Mouse (Mus musculus) heart, embryonic 14.5 days (tissue): ENCODE data around the gene Cdkl3. TPM values are rescaled to one million over a fixed set of nuclear protein-coding genes. Genes with fewer than 3 reads are reported as not detected.
A peak's percentile ranks its signal among the peaks of the same experiment; 100 is the strongest.

Source experiments
- ATAC-seq: fragments of 200-750 bp; cut with Nextera tagmentation; 2 replicates; pipeline ENCODE4 v1.8.0; 2017; ENCODE audit warnings: low read depth, moderate TSS enrichment; ENCODE audit not compliant: insufficient number of reproducible peaks, insufficient read depth, low FRiP score
- H3K27ac ChIP-seq, 2 experiments: fragments of 200-500 bp in 1 of 2; fragments of 300-500 bp in 1 of 2; sonication (generic) in 1 of 2; replicated peaks in 1 of 2; 2 replicates each; pipeline ENCODE4 v1.5.1; 2012 to 2014; ENCODE audit warnings: low read depth in 2 of 2, low read length in 2 of 2, control low read depth in 1 of 2, mild to moderate bottlenecking in 1 of 2, mixed read lengths in 1 of 2; ENCODE audit not compliant: control insufficient read depth in 1 of 2, insufficient read depth in 1 of 2
- H3K27me3 ChIP-seq: fragments of 300-500 bp; sonication (generic); 2 replicates; pipeline ENCODE4 v1.6.1; 2014; ENCODE audit warnings: mild to moderate bottlenecking, low read length, control low read depth; ENCODE audit not compliant: control insufficient read depth, insufficient read depth
- H3K36me3 ChIP-seq: fragments of 300-500 bp; sonication (generic); 2 replicates; pipeline ENCODE4 v1.6.1; 2014; ENCODE audit warnings: mild to moderate bottlenecking, control low read depth, low read length, mixed read lengths; ENCODE audit not compliant: control insufficient read depth, insufficient read depth
- H3K4me1 ChIP-seq, 2 experiments: fragments of 200-500 bp in 1 of 2; fragments of 300-500 bp in 1 of 2; sonication (generic) in 1 of 2; 2 replicates each; pipeline ENCODE4 v1.6.1; 2012 to 2014; ENCODE audit warnings: low read length in 2 of 2, control low read depth in 1 of 2, mixed read lengths in 1 of 2; ENCODE audit not compliant: control insufficient read depth in 2 of 2, insufficient read depth in 2 of 2
- H3K4me2 ChIP-seq: fragments of 300-500 bp; sonication (generic); 2 replicates; pipeline ENCODE4 v1.6.1; 2014; ENCODE audit warnings: mild to moderate bottlenecking, low read length
- H3K4me3 ChIP-seq, 2 experiments: fragments of 200-500 bp in 1 of 2; fragments of 300-500 bp in 1 of 2; sonication (generic) in 1 of 2; 2 replicates each; pipeline ENCODE4 v1.5.1; 2012 to 2014; ENCODE audit warnings: low read length in 2 of 2, mild to moderate bottlenecking in 2 of 2, control low read depth in 1 of 2, low read depth in 1 of 2, moderate library complexity in 1 of 2; ENCODE audit not compliant: control insufficient read depth in 1 of 2, insufficient read depth in 1 of 2
- H3K9ac ChIP-seq: fragments of 300-500 bp; sonication (generic); 2 replicates; pipeline ENCODE4 v1.6.1; 2014; ENCODE audit warnings: mild to moderate bottlenecking, low read length
- H3K9me3 ChIP-seq: fragments of 300-500 bp; sonication (generic); 2 replicates; pipeline ENCODE4 v1.6.1; 2016; ENCODE audit warnings: low read length, control low read depth; ENCODE audit not compliant: control insufficient read depth
- whole genome bisulfite sequencing: fragments of 180-500 bp; shearing (Covaris S2); extraction: QIAGEN DNeasy Blood & Tissue Kit; methylation state at CpG from one replicate; pipeline ENCODE4 v1.1.7; 2014; 5-methylcytosine and 5-hydroxymethylcytosine counted together
- polyA plus RNA-seq: library from polyadenylated mRNA; unstranded; fragments of >200 nt; fragmentation: Nextera tagmentation; extraction: Ambion mirVana; gene quantifications from 2 replicates; pipeline ENCODE4 v1.2.1, GENCODE M21; 2014

Cdkl3 gene
- polyA plus RNA-seq, 1 experiment from 2014 or later, result 9.1 TPM

GRCm38 (mm10) chr11:52011541-52011940, 7.5 kb downstream of the Cdkl3 start:
- 43% methylated on average over 5 of the region's 5 CpGs for WGBS
- H3K4me2 ChIP-seq, result peak overlapping the region; percentile 1; the same call in 1 of the 2 replicates
- H3K4me3 ChIP-seq, result no peak overlapping the region
- H3K9me3 ChIP-seq, result no peaks in the 10 kb centered on the region
- H3K4me1 ChIP-seq, result peaks cover 0 to 9% of the 10 kb centered on the region in 2 experiments; a peak in 1 of 4 replicates
- no peaks in the 10 kb centered on the region for H3K36me3 ChIP-seq
- ATAC-seq, result no peak
- H3K27ac ChIP-seq, result peak overlapping the region; percentile 62 to 68
- no peaks in the 10 kb centered on the region for H3K27me3 ChIP-seq
- H3K9ac ChIP-seq, result peak overlapping the region; percentile 41

- Histone ChIP-seq H3K9ac (no peak overlapping the region), H3K4me1 (peaks cover 0 to 2% of the 10 kb centered on the region in 2 experiments; a peak in 1 of 4 replicates), H3K36me3 (no peaks in the 10 kb centered on the region), H3K4me2 (no peak overlapping the region), H3K4me3 (no peak overlapping the region), H3K27me3 (no peaks in the 10 kb centered on the region), H3K27ac (no peak overlapping the region), H3K9me3 (no peaks in the 10 kb centered on the region)
- 27% methylated on average over 9 of the region's 9 CpGs for WGBS
- ATAC-seq, result no peak
Observed at GRCm38 (mm10) chr11:52018217-52018616, 14.2 kb downstream of the Cdkl3 start.

DNA sequence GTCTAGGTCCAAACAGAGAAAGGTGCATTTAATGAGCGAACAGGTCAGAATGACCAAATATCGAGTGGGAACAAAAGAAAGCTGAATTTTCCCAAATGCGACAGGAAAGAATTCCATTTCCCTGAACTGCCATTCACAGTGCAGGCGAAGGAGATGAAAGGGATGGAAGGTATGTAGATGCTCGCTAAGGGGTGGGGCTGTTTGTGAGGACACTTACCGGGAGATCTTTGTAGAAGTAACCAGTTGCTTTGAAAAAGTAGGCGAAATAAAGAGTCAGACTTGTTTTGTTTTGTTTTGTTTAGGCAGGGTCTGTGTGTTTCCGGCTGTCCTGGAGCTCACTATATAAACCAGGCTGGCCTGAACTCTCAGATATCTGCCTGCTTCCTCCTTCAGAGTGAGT, 28.3 kb downstream of the Cdkl3 start:
- no peak for ATAC-seq
- H3K9ac ChIP-seq, result no peak overlapping the region
- H3K4me1 ChIP-seq, result peaks cover 0 to 4% of the 10 kb centered on the region in 2 experiments; a peak in 1 of 4 replicates
- no peak overlapping the region for H3K27ac ChIP-seq
- H3K36me3 ChIP-seq, result no peaks in the 10 kb centered on the region
- H3K9me3 ChIP-seq, result no peaks in the 10 kb centered on the region
- H3K4me3 ChIP-seq, result no peak overlapping the region
- H3K27me3 ChIP-seq, result no peaks in the 10 kb centered on the region
- WGBS, result 60% methylated on average over 8 of the region's 8 CpGs
- H3K4me2 ChIP-seq, result no peak overlapping the region

GRCm38 (mm10) chr11:52033953-52034352, 29.9 kb downstream of the Cdkl3 start:
- Histone ChIP-seq H3K27ac (0 out of 4 replicates have a peak overlapping the region, but pooled peaks of 1 of the 2 experiments have one; percentile 24), H3K4me2 (no peak overlapping the region), H3K27me3 (no peaks in the 10 kb centered on the region), H3K4me1 (peaks cover 0 to 9% of the 10 kb centered on the region in 2 experiments; a peak in 1 of 4 replicates), H3K36me3 (no peaks in the 10 kb centered on the region), H3K4me3 (no peak overlapping the region), H3K9ac (no peak overlapping the region), H3K9me3 (no peaks in the 10 kb centered on the region)
- peak; percentile 64; the same call in 1 of the 2 replicates for ATAC-seq
- WGBS, result 56% methylated on average over 1 of the region's 1 CpGs

- H3K9me3 ChIP-seq, result no peaks in the 10 kb centered on the region
- H3K4me1 ChIP-seq, result peaks cover 0 to 9% of the 10 kb centered on the region in 2 experiments; a peak in 1 of 4 replicates
- no peak overlapping the region for H3K4me3 ChIP-seq
- no peak for ATAC-seq
- H3K9ac ChIP-seq, result no peak overlapping the region
- no peak overlapping the region for H3K27ac ChIP-seq
- H3K36me3 ChIP-seq, result no peaks in the 10 kb centered on the region
- 58% methylated on average over 3 of the region's 3 CpGs for WGBS
- H3K27me3 ChIP-seq, result no peaks in the 10 kb centered on the region
- no peak overlapping the region for H3K4me2 ChIP-seq
Observed at GRCm38 (mm10) chr11:52035905-52036304, 31.9 kb downstream of the Cdkl3 start.

DNA sequence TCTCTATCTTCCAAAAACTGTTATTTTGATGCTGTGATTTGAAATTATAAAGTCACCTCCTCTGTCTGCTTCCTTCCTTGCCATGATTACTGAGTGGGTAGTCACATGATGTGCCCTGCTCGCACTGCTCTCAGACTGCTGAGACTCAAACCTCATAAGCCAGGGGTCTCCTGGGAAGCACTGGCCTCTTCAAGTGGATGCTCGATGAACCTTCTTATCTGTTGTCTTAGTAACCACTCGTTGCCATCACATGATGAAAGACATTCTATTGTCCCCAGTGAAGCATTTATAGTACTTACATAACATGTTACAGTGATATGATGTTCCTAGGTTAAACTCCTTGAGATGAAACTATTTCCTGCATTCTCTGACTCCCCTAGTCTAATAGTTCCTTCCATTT, 33.6 kb downstream of the Cdkl3 start:
- no peaks in the 10 kb centered on the region for H3K9me3 ChIP-seq
- no peaks in the 10 kb centered on the region for H3K36me3 ChIP-seq
- no peaks in the 10 kb centered on the region for H3K27me3 ChIP-seq
- H3K4me3 ChIP-seq, result no peak overlapping the region
- 8% methylated on average over 3 of the region's 3 CpGs for WGBS
- H3K27ac ChIP-seq, result 0 out of 4 replicates have a peak overlapping the region, but pooled peaks of 1 of the 2 experiments have one; percentile 14
- ATAC-seq, result no peak
- no peak overlapping the region for H3K4me2 ChIP-seq
- H3K9ac ChIP-seq, result no peak overlapping the region
- peaks cover 0 to 9% of the 10 kb centered on the region in 2 experiments; a peak in 1 of 4 replicates for H3K4me1 ChIP-seq

- 73% methylated on average over 3 of the region's 3 CpGs for WGBS
- ATAC-seq, result no peak
Observed at GRCm38 (mm10) chr11:52043224-52043623, 39.2 kb downstream of the Cdkl3 start.

DNA sequence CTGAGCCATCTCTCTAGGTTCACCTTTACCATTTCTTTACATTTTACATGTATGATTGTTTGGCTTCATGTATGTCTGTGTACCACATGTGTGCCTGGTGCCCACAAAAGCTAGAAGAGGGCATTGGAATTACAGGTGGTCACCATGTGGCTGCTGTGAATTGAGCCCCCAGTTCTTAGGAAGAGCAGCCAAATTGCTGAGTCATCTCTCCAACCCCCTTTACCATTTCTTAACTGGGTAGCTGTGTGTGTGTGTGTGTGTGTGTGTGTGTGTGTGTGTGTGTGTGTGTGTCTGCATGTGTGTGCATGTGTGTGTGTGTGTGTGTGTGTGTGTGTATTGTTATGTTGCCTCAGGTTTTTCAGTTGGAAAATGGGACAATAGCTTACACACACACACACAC, 40.1 kb downstream of the Cdkl3 start:
- no peak for ATAC-seq
- no peaks in the 10 kb centered on the region for H3K4me1 ChIP-seq
- H3K9ac ChIP-seq, result no peak overlapping the region

More at GRCm38 (mm10) chr11:52043224-52043623, 39.2 kb downstream of the Cdkl3 start:
- Histone ChIP-seq H3K27me3 (no peaks in the 10 kb centered on the region), H3K4me1 (no peaks in the 10 kb centered on the region), H3K9me3 (no peaks in the 10 kb centered on the region), H3K36me3 (no peaks in the 10 kb centered on the region), H3K4me2 (no peak overlapping the region), H3K27ac (no peak overlapping the region), H3K9ac (no peak overlapping the region), H3K4me3 (no peak overlapping the region)

More for the DNA sequence above, 40.1 kb downstream of the Cdkl3 start:
- H3K36me3 ChIP-seq, result no peaks in the 10 kb centered on the region
- no peak overlapping the region for H3K4me3 ChIP-seq
- H3K27me3 ChIP-seq, result no peaks in the 10 kb centered on the region
- H3K27ac ChIP-seq, result no peak overlapping the region
- H3K9me3 ChIP-seq, result no peaks in the 10 kb centered on the region
- no peak overlapping the region for H3K4me2 ChIP-seq
